Mouse (Mus musculus) megakaryocyte progenitor cell, adult 5-6 weeks (primary cell): ENCODE results near the gene Tmem52. TPM values are rescaled to one million over a fixed set of nuclear protein-coding genes. Genes with fewer than 3 reads are reported as not detected.

Experiments used
- ATAC-seq: replicated peaks from 2 replicates; pipeline ENCODE4 v1.8.0; 2016; ENCODE audit warnings: mild to moderate bottlenecking, moderate TSS enrichment, inconsistent platforms; ENCODE audit not compliant: poor library complexity
- total RNA-seq, 2 experiments: library from RNA; stranded (forward) in 1 of 2; stranded (reverse) in 1 of 2; fragments of 157-497, 149-512 nt in 1 of 2; fragments of 200-1000 nt in 1 of 2; gene quantifications; 2 replicates each; pipeline versions ENCODE4 v1.2.3 to v1.2.4; 2015 to 2017

Gene Tmem52
- total RNA-seq, 2 experiments from 2014 or later: 0.15 TPM; not detected in 1

DNA sequence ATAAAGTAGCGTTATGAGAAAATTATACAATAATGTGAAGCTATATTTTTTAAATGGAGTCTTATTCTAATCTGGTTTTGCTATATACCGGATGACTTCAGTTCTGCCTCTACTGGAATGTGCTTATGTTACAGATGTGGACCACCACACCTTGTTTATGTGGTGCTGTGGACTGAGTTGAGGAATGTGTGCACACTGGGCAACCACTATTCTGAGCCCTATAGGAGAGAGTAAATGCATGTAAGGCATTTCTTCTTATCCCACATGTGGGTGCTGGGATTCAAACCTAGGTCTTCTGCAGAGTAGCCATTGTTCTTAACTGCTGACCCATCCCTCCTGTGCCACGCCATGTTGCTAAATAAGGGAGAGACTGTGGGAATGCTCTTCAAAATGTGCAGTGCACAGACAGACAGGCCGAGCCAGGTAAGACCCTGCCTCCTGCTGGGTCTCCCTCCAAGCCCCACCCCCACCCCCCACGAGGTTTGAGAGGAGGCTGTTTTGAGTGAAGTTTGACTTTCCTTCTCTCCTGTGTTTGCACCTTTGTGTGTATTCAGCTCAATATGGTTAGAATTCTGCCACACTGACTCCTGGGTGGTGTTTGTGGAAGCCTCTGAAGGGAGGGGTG lies 36.9 kb downstream of the Tmem52 start:
- no peak for ATAC-seq

DNA sequence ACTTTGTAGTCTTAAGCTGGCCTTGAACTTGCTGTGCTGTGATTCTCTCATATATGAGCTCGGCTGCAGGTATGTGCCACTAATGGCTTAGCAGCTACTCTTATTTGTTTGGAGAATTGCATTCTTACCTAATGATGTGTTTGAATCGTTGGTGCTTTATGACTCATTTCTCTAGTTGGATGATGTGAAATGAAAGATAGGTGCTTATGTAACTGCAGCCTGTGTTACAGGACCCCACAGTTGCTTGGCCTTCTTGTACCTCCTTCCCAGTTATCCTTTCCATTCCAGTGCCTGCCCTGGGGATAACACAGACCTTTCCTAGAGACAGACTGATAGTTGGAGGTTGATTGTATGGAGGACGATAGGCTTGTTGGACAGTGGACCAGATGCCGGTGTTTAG lies 39.7 kb downstream of the Tmem52 start:
- no peak for ATAC-seq

DNA sequence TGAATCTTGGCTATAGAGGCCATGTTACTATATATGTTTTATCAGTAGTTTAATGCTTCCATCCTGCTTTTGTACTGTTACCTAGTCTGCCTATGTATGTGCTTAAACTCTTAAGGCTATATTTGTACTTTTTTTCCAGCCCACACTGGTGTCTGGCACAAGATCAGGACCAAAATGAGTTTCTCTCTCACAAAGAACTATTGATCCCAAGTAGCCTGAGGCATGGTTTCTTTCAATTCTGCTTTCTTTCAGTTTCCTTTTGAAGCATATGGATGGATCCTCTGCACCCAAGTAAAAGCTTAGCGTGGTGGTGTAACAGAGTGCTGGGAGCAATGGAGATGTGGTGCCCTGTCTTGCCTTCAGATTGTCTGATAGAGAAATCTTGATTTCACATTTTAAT lies 42.1 kb downstream of the Tmem52 start:
- no peak for ATAC-seq

DNA sequence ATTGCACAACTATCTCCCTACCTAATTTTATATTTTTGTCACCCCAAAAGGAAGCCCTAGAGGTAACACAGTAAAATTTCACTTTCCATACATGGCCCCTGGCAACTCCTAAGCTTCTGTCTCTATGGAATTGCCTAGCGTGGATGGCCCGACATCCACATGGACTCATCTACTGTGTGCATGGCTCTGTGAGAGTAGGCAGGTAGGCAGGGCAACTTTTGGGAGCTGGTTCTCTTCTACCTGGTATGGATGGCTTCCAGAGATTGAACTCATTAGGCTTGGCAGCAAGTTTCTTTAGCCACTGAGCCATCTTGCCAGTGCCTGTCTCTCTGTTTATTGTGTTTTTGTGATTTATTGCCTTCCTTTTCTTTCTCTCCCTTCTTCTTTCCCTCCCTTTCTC lies 45.9 kb downstream of the Tmem52 start:
- no peak for ATAC-seq

DNA sequence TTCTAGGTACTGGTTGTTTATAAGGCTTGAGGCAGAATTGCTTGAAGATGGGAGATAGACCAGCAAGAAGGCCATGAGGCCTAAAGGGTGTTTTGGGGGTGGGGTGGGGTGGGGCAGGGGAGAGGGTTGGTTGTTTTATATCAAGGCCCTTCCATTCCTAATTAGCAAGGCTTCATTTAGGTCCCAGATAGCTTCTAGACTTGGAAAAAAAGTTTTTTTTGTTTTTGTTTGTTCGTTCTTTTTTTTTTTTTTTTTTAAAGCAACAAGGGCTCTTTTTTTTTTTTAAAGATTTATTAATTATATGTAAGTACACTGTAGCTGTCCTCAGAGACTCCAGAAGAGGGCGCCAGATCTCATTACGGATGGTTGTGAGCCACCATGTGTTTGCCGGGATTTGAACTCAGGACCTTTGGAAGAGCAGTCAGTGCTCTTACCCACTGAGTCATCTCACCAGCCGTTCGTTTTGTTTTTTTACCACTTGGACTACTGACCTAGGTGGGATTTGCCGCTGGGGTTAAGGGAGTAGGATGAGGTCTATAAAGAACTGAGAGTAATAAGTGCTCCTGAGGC lies 49.1 kb downstream of the Tmem52 start:
- no peak for ATAC-seq

Other genes with a start within 250 kb of the Tmem52 start
- 16.9 and 19.7 TPM in 2 replicates for gene Ski, start 246.5 kb upstream of the Tmem52 start, total RNA-seq (2015)
- 5.0 and 5.7 TPM in 2 replicates for gene Ski, start 246.5 kb upstream of the Tmem52 start, total RNA-seq (2017)
- gene Faap20, start 219.3 kb upstream of the Tmem52 start, total RNA-seq (2015): 28.6 and 46.3 TPM in 2 replicates
- 14.2 and 17.6 TPM in 2 replicates for gene Faap20, start 219.3 kb upstream of the Tmem52 start, total RNA-seq (2017)
- gene Prkcz, start 107.8 kb upstream of the Tmem52 start, total RNA-seq (2015): not detected in 2 replicates
- gene Prkcz, start 107.8 kb upstream of the Tmem52 start, total RNA-seq (2017): not detected in 2 replicates
- not detected in 2 replicates for gene Gabrd, start 71.0 kb upstream of the Tmem52 start, total RNA-seq (2015)
- 0.14 TPM in 1 of 2 replicates, not detected in the other for gene Gabrd, start 71.0 kb upstream of the Tmem52 start, total RNA-seq (2017)
- 0.22 TPM in 1 of 2 replicates, not detected in the other for gene Cfap74, start 59.9 kb upstream of the Tmem52 start, total RNA-seq (2015)
- gene Cfap74, start 59.9 kb upstream of the Tmem52 start, total RNA-seq (2017): 0.47 TPM in 1 of 2 replicates, not detected in the other
- gene Gnb1, start 22.2 kb downstream of the Tmem52 start, total RNA-seq (2015): 230 and 233 TPM in 2 replicates
- gene Gnb1, start 22.2 kb downstream of the Tmem52 start, total RNA-seq (2017): 165 and 170 TPM in 2 replicates
- gene Nadk, start 93.3 kb downstream of the Tmem52 start, total RNA-seq (2015): 78.5 and 79.7 TPM in 2 replicates
- 71.3 and 72.4 TPM in 2 replicates for gene Nadk, start 93.3 kb downstream of the Tmem52 start, total RNA-seq (2017)
- 16.8 and 20.2 TPM in 2 replicates for gene Slc35e2, start 132.3 kb downstream of the Tmem52 start, total RNA-seq (2015)
- 8.9 and 11.0 TPM in 2 replicates for gene Slc35e2, start 132.3 kb downstream of the Tmem52 start, total RNA-seq (2017)
- 34.5 and 39.3 TPM in 2 replicates for gene Cdk11b, start 155.7 kb downstream of the Tmem52 start, total RNA-seq (2015)
- 50.7 and 56.0 TPM in 2 replicates for gene Cdk11b, start 155.7 kb downstream of the Tmem52 start, total RNA-seq (2017)
- not detected in 2 replicates for gene Gm10563, start 176.3 kb downstream of the Tmem52 start, total RNA-seq (2015)
- gene Gm10563, start 176.3 kb downstream of the Tmem52 start, total RNA-seq (2017): not detected in 2 replicates
- gene Mmp23, start 184.3 kb downstream of the Tmem52 start, total RNA-seq (2015): 0.12 and 0.20 TPM in 2 replicates
- not detected in 2 replicates for gene Mmp23, start 184.3 kb downstream of the Tmem52 start, total RNA-seq (2017)
- gene Mib2, start 200.1 kb downstream of the Tmem52 start, total RNA-seq (2015): 3.1 and 3.6 TPM in 2 replicates
- gene Mib2, start 200.1 kb downstream of the Tmem52 start, total RNA-seq (2017): 19.7 and 24.5 TPM in 2 replicates
- gene Fndc10, start 225.2 kb downstream of the Tmem52 start, total RNA-seq (2015): 2.2 and 2.4 TPM in 2 replicates
- 1.6 and 2.6 TPM in 2 replicates for gene Fndc10, start 225.2 kb downstream of the Tmem52 start, total RNA-seq (2017)
- gene Ssu72, start 235.7 kb downstream of the Tmem52 start, total RNA-seq (2015): 90.2 and 93.9 TPM in 2 replicates
- gene Ssu72, start 235.7 kb downstream of the Tmem52 start, total RNA-seq (2017): 101 and 105 TPM in 2 replicates